Mouse (Mus musculus): ENCODE data around the gene Pdcd6.

Pdcd6 gene

DNA sequence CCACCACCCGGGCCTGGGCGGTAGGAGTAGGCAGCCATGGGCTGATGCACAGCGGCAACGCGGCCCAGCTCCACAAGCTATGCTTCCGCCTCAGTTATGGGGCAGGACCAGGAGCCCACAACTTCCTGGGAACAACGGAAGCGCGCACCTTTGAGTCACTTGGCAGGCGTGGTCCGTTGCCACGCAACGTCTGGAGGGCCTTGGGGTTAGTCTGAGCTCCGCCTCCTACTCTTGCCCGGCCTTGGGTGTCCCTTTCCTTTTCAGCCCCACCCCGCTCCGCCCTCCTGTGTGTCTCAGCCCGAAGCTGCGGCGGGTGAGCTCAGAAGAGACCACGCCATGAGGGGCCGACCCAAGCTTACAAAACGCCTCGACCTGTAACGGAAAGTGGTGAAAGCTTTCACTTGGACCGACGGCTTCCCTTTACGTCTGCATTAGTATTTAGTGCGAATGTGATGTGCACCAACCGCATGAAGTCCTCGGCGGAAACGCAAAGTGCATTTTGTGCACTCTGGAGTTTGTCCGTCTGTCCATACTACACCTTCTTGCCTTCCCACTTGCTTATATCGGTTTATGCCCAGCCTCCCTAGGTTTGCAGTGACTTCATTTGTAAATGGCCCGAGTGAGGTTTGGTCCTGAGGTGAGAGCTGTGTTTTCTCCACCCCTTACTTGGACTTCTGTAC is at the start of gene Pdcd6:
TSS of gene Pdcd6 (minus strand) at position 411 of the 680 bp plus-strand sequence.
- DNase-seq (ENCODE audit: low spot score), result peak; percentile 93

DNA sequence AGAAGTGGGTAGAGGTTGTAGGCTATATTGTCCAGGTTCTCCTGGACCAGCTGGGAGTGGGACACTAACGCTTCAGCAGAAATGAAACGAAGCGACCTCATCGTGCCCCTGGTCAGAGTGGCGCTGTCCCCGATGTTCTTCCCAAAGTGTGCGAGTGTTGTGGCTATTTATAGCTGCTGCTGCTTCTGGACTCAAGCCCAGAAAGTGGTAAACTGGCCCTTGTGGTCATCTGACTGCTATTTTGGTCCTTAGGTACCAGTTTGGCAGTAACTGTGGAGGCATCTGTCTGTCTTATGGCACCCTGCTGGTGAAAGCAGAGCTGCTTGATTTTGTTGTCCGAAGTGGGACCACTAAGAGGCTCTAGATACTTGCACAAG is 46.5 kb upstream of the Pdcd6 start, which contains the start of gene Lrrc14b:
TSS of gene Lrrc14b (minus strand) at position 147 of the 377 bp plus-strand sequence.
- no peak for DNase-seq (ENCODE audit: low spot score)

DNA sequence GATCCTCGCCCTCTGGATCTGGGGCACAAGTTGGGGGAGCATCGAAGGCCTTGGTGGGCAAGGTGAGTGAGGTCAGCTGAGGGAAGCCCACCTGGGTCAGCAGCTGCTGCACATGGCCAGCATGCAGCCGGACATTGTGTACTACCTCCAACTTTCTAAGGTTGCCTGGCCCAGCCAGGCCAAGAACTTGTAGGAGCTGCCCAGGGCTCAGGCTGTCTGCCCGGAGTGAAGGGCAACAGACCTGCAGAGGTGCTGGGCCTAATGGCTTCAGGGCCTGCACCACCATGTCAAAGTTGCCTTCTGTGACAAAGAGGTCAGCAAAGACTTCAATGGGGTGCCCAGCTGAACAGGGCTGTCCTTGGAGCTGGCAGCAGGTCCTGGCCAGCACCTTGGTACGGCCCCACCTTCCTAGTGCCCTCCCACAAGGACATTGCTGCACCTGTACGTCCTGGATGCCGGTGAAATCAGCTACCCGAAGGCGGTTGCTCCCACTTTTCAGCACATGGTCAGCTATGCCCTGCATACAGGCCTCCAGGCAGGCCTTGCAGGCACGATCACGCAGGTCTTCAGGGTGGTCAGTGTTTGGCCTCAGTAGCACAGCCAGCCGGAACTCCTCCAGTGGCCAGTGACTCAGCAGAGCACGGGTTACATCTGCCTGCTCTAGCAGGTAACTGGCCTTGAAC is 45.9 kb upstream of the Pdcd6 start:
- no peak for DNase-seq (ENCODE audit: low spot score)

DNA sequence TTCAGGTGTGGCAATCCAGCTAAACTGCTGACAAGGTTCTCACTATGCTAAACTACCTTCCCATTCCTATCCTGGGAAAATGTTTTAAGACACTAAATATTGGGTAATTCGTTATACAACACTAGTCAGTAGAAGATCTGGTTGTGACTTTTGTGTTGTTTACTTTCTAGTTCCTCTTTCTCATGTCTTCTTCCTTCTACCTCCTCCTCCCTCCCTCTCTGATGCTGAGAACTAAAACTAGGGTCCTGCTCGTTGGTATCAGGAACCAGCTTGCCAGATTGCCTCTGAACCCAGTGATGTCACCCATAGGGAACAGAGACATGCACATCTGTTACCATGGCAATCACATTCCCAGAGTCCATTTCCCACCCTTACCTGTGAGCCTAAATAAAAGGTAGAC is 44.8 kb upstream of the Pdcd6 start:
- no peak for DNase-seq (ENCODE audit: low spot score)

DNA sequence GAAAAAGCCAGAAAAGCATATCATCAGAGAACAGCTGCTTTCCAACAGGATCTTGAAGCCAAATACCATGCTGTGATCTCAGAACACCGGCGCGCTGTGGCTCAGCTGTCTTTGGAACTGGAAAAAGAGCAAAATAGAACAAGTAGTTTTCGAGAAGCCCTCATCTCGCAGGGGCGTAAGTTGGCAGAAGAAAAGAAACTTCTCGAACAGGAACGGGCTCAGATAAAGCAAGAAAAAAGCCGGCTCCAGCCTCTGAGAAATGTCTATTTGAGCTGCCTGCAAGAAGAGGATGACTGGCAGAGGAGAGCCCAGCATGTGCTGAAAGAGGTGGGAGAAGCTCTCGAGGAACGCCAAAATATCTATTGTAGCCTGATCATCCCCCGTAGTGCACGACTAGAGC is 39.1 kb upstream of the Pdcd6 start:
- DNase-seq (ENCODE audit: low spot score), result peak; percentile 12

DNA sequence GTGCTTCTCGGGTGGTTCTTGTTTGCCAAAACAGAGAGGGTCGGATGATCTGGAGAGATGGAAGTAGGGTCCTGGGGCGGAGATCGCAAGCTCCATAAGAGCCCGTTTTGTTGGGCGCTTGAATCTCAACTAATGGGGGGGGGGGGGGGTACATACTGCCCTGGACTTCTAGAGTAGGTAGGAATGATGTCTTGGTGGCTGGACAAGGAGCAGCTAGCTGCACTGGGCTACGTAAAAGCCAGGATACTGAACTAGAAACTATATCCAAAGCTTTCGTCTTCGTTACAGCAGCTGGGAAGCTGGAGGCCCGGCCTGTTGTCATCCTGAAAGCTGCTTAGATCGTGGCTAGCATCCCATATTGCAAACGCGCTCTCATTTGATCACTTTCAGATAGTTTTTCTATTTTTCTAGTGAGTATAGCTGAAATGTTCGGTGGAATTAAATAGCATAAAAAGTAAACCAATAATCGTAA is 33.1 kb upstream of the Pdcd6 start:
- no peak for DNase-seq (ENCODE audit: low spot score)

DNA sequence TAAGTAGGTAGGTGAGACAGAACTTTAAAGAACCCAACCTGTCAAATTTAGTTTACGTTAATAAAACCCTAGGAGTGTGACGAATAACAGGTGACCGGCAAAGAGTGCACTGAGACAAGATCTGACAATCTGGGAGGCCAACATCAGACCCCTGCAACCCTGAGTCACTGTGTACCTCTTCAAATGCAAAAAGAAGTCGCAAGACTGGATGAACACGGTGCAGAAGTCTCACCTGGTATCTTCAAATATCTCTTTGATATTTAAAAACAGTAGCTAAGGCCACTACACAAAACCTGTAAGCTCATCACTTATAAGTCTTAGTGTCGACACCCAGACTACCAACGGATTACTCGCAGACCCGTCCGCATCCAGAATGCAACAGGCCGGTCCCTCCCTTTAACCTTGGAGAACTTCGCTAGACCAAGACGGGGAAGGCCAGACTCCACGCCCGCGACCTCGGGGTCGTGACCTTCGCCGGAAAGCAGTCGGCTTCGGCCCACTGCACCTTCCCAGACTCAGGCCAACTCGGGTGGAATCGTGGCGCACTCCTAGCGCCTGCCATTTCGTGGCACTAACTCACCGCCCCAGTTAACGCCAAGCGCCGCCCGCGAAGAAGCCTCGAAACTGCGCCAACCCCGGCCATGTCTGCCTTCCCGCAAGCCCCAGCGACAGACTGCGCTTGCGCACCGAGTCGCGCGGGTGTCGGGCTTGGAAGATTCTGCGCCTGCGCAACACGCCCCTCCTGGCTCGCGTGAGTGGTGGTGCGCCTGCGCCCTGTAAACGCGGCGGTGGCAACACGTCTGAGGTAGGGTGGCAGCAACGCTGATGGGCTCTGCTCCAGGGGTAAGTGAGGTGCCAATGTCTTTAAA is 32.4 kb upstream of the Pdcd6 start, which contains the start of the genes Sdha and Ccdc127:
TSS of gene Sdha (minus strand) at position 715 of the 869 bp plus-strand sequence.
TSS of gene Ccdc127 (plus strand) at position 744 of the 869 bp plus-strand sequence.
- peak; percentile 95 for DNase-seq (ENCODE audit: low spot score)

DNA sequence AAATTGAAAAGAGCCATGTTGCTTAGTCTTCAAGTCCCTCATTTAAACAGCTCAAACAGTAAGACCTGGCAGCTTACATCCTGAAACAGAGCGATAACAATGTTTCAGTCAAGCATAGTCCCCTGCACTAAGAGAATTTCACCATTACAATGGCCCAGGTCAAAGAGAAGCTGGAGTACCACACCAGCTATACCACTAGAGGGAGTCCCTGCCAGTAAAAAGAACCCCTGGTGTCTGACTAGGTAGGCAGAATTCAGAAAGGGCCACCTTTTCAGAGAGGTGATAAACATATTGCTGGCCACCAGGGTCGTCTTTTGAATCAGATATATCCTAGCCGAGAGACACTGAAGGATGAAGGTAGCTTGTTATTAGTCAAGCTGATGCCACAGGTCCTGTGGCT is 23.7 kb upstream of the Pdcd6 start:
- DNase-seq (ENCODE audit: low spot score), result no peak

DNA sequence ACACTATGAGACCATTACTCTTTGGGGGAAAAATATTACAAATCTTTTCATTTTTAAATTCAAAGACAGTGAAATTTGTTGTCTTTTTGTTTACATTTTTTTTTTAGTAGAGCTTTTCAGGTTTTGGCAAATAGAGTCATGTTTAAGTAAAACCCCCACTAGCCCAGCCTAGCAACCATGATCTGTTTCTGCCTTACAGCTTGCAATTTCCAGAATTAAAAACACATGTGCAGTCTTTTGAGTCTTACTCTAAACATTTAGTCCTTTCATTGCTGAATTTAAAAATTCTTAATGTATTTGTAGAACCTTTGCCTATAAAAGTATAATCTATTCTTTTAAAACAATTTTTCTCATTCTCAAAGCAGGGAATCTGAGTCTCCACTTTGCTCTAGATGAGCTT is 11.9 kb upstream of the Pdcd6 start:
- DNase-seq (ENCODE audit: low spot score), result no peak

DNA sequence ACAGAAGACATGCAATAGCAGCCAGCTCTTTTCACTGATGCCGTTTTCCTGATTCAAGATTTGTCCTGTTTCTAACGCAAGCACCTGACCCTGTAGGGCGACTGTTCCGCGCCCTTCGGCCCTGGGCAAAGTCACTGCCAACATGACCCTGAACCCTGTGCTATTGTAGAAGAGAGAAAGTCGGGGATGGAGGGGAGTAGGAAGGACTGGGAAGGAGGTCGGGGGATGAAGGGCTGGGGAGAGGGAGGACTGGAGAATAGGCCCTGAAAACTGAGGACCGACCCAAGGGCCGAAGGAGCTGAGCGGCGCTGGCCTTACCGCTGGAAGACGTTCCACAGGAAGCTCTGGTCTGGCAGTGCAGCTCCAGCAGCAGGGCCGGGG is 601 bp downstream of the Pdcd6 start:
- no peak for DNase-seq (ENCODE audit: low spot score)

DNA sequence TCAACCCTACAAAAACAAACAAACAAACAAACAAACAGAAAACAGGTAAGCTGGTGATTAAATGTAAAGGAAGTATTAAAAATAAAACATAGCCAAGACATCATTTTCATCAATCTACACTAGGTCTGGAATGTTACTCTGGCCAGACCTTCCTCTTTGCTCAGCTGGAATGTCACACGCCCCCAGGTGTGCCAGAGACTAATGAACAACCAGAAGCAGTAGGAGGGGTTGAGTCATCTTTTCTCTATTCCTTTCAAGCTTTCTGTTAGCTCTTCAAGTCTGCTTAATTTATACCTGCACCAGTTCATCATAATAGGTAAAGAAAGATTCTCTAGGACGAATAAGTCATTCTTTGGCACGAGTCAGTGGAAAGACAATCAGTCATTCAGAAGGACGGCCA is 994 bp downstream of the Pdcd6 start:
- DNase-seq (ENCODE audit: low spot score), result no peak

DNA sequence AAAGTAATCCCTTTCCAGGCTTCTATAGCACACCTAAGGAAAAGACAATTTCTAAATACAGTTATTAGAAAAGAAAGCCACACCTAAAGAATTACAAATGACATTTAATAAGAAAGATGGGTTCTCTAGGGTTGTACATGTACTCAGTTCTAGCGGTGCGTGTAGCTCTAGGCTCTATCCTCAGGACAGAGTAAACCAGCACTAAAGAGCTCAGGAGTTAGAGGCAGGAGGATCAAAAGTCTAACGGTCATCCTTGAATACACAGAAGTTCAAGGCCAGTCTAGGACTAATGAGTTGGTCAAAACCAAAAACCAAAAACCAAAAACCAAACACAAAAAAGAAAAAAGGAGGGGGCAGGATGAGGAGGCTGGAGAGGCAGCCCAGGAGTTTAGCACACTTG is 2.8 kb downstream of the Pdcd6 start:
- DNase-seq (ENCODE audit: low spot score), result no peak

DNA sequence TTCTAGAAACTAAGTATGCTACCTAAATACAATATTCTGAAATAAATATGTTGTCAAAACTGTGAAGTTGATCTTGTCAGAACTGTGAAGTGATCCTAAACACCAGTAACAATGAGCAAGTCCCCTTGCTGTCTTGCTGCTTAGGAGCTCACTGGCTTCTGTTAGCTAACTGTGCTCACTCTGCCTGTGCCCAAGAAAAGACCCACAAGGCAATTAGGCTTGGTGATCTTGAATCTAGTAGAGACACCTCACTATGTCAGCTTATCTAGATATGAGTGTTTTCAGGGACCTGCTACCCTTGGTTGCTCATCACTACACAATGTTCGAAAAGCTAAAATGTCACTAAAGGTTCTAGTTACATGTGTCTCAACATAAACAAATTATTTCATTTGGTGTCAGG is 11.6 kb downstream of the Pdcd6 start:
- no peak for DNase-seq (ENCODE audit: low spot score)

DNA sequence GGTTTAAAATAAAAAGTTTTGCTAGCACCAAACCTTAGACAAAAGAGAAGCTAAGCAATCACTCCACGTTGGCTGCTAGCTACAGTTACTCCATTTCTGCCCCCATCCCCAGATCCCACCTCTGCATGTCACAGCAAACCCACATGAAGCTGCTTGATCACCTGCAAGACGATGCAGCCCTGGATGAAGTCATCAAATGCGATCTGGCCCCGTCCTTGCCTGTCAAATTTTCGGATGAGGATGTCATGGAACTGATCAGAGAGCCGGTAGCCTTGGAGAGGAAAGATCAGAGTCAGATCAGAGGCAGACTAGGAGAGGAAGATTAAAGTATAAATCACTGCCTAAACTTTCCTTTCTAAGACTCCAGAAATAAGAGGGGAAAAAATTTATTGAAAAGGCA is 12.0 kb downstream of the Pdcd6 start:
- no peak for DNase-seq (ENCODE audit: low spot score)

DNA sequence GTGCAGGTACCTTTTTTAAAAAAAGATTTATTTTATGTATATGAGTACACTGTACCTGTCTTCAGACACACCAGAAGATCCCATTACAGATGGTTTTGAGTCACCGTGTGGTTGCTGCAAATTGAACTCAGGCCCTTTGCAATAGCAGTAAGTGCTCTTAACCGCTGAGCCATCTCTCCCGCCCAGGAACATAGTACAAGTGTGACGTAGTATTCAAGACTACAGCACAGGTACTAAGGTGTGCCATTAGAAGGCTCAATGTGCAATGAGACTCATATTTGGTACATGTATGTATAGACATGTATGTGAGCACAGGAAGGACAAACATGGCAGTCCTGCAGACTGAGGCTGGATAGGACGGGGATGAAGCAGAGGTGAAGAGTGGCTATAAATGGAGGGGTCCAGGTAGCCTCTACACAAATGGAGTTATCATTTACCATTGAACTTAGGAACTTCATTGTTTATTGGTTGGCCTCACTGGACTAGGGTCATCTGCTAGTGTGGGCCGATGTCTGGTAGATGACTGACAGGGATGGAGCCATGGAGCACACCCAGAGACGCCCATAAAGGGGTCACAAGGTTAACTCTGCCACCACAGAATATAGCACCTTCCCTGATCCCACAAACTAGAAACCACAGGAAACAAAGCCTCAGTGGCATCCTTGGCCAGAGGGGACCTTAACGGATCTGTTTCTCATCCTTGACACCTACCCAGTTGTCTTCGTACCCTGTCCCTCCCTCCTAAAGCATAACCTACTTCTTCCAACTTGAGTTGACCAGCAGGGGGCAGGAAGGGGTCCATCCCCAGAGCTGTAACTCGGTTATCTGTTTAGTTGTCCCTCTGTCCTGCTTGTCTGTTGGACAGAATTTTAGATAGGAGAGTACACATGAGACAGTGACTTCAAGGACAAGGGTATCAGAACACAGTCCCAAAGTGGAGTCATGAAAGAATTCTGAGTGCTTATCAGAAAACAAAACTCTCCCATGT is 15.0 kb downstream of the Pdcd6 start:
- DNase-seq (ENCODE audit: low spot score), result no peak

DNA sequence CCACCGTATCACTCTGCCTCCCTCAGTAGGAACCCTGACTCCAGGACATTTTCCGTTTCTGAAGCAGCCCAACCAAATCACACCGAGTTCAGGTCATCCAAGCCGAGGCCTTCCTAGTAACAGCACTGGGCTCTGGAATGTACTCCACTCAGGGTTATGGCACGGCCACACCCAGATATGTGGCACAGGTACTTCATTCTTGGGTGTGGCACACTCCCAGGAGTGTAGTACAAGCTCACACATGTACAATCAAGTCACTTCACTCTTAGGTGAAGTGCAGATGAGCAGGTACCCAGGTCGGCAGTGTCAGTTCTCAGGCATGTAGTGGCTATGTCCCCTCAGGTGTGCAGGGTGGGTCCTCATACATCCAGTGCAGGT is 15.8 kb downstream of the Pdcd6 start:
- no peak for DNase-seq (ENCODE audit: low spot score)

DNA sequence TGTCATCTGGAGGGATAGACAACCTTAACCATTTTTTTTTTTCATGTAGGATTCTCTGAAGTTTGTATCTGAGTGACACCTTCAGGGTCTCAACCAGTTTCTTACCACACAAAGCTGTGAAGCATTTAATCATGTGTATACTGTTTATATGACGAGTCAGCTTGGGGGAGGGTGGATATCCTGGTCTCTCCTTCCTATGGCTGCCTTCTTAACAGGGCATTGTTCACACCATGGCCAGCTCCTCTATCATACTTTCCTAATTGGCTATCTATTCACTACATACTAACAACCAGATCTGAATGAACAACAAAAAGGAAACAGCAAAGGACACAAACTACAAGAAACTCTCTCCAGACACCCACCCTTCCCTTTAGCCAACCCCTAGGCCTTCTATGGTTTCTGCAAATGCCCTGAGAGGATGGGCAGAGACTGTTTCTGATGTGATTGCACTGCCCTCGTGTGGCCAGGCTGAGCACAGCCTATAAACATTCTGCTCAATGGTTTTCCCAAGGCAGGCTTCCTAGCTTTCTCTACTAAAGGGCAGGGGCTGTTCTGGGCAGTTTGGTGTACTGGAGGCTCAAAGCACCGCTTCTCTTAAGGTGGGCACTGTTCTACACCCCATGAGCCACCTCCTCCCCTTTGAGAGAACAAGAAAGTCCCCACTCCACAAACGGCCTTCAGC is 16.3 kb downstream of the Pdcd6 start:
- no peak for DNase-seq (ENCODE audit: low spot score)

DNA sequence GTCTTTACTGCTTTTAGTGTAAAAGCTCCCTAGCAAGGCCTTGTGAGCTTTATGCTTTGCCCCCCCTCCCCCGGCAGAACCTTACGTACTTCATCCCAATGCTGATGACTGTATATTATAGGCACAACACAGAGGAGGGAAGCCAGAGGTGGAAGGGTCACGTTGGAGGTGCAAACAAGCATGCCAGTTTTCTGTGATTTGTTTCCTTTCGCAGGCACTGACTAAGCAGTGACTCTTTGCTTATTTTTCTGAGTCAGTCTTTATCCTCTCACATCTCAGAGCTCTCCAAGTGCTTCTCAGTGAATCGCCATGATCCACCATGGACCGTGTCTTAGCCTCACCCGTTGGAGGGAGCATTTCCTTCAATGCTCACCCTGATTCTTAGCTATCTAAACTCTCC is 21.0 kb downstream of the Pdcd6 start:
- DNase-seq (ENCODE audit: low spot score), result no peak

DNA sequence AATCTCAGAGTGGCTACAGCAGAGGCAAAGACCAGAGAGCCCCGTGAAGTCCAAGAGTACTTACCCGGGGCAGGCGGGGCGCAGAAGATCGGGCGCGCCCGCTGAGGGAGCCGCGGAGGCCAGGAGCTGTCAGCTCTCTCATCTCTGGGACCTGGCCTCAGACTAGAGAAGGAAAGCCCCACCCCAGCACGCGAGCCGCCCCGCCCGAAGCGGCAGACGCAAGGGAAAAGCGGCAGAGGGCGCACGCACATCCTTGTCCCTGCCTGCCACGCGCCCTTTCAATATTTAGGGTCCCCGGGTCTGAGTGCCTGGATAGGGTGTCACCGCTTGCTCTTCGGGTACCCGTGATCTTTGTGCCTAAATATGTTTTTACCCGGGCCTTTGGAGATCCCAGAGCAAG is 25.2 kb downstream of the Pdcd6 start, which contains the start of gene Ahrr:
TSS of gene Ahrr (minus strand) at position 165 of the 400 bp plus-strand sequence.
- DNase-seq (ENCODE audit: low spot score), result peak; percentile 41

DNA sequence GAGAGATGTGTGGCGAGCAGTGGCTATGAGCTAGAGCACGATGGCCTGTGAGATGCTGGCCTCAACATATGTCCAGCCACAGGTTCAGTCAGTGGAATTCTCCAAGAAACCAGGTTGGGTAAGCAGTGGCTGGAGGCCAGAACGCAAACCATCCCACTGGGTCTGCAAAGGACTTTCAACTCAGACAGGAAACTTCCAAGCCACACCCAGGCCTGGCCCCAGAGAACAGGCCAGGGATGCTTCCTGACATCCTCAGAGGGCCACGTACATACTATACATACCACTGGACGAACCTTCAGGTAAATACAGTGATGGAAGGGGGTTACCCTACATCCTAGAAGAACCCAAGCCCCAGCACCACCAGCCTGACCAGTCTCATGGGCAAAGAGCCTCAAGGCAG is 27.7 kb downstream of the Pdcd6 start:
- DNase-seq (ENCODE audit: low spot score), result no peak

DNA sequence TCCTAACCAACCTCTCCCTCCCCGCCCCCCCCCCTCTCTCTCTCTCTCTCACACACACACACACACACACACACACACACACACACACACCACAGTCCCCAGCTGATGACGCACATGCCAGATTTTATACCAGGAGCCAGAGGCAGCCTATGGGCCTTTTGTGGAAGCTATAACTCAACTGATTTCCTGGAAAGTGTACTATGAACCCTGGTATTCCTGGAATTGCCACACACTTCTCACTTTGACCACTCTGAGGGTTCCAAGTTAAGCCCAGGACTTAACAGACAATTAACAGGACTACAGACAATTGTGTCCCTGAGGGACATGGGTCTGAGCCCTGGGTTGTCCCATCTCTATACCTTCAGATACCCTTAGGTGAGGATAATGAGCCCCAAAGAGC is 35.1 kb downstream of the Pdcd6 start:
- no peak for DNase-seq (ENCODE audit: low spot score)

All from testis, postnatal 14 days (tissue).